Mouse (Mus musculus) CH12.LX (cell line): ENCODE data around the gene Ikzf1.

ENCODE experiments used
- CTCF ChIP-seq, 2 experiments: IDR thresholded peaks in 1 of 2; conservative IDR thresholded peaks in 1 of 2; 2 replicates each; pipeline ENCODE4 v1.5.1; 2011 to 2012; ENCODE audit warnings: low read depth in 2 of 2, low read length in 2 of 2, improper control_type of control experiment in 1 of 2, inconsistent platforms in 1 of 2, mild to moderate bottlenecking in 1 of 2, moderate library complexity in 1 of 2
- EP300 ChIP-seq: IDR thresholded peaks from 2 replicates; pipeline ENCODE4 v1.6.1; 2011; ENCODE audit warnings: low read length, improper control_type of control experiment
- POLR2A ChIP-seq: IDR thresholded peaks from 2 replicates; pipeline ENCODE4 v1.6.1; 2011; ENCODE audit warnings: low read depth, mild to moderate bottlenecking, improper control_type of control experiment, low read length
- RAD21 ChIP-seq: IDR thresholded peaks from 2 replicates; pipeline ENCODE4 v1.6.1; 2011; ENCODE audit warnings: low read depth, mild to moderate bottlenecking, low read length, improper control_type of control experiment, moderate library complexity
- TBP ChIP-seq: conservative IDR thresholded peaks from 2 replicates; pipeline ENCODE4 v1.6.1; 2011; ENCODE audit warnings: low read depth, low read length, improper control_type of control experiment

DNA sequence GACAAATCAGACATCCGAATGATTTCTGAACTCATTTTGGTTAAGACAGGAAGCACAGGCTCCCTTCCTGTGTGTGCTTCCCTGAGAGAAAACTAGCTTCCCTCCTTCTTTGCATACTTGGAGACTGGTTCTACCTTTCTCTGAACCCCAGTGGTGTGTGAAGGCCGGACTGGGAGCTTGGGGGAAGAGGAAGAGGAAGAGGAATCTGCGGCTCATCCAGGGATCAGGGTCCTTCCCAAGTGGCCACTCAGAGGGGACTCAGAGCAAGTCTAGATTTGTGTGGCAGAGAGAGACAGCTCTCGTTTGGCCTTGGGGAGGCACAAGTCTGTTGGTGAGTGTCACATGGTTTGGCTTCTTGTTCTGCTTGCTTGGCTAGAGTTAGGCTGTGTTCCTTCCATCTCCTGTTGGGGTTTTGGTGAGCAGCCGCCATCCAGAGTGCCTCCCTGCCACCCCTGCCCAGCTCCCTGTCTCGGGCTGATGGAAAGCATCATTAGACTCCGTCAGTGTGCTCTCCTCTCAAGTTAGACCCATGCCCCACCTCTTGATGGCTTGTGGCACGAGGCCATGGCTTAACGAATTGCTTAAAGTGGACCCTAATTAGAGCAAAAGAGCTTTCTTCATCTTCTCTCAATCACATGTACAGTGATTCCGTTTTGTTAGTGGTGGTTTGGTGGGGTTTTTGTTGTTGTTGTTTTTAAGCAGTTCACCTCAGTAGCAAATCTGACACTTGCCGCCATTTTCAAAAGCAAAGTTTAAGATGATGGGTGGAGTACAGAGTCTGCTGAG lies 5.4 kb downstream of the Ikzf1 start:
- no peak for TF ChIP-seq CTCF (conservative IDR thresholded peaks at IDR 0.05 in 1 of 2, IDR thresholded peaks at IDR 0.05 in 1 of 2; ENCODE audit: low read depth in 2 of 2, low read length in 2 of 2)
- peak; percentile 79 for TF ChIP-seq POLR2A
- no peak; the same call in 1 of the 2 replicates for TF ChIP-seq RAD21
- no peak; the same call in 1 of the 2 replicates for TF ChIP-seq EP300
- TF ChIP-seq TBP: peak; percentile 66; the same call in 1 of the 2 replicates
